Comparison of ENCODE assay signal across 8 mouse cellular contexts in genomic region chr2:152951065-152951849, GRCm38 (mm10). TPM values are rescaled to one million over a fixed set of nuclear protein-coding genes. Genes with fewer than 3 reads are reported as not detected.
DNase-seq lines count a peak whose midpoint lies in the region; ATAC-seq and TF ChIP-seq lines count a peak whose summit lies in the region.

TSS of gene Dusp15 (minus strand) at chr2:152951698.

- H3K27ac ChIP-seq in forebrain, embryonic 15.5 days (replicated peaks) = peak within 1 kb of the TSS; percentile 31
- H3K27ac ChIP-seq in intestine, postnatal 0 days (ENCODE audit: low read depth, low read length) = no peak within 1 kb of the TSS
- no peak within 1 kb of the TSS for H3K27ac ChIP-seq in limb, embryonic 14.5 days (replicated peaks; ENCODE audit: low read depth, low read length)

- H3K4me2 ChIP-seq in forebrain, embryonic 15.5 days (replicated peaks) = peak within 1 kb of the TSS; percentile 92
- H3K4me2 ChIP-seq in intestine, postnatal 0 days (replicated peaks; ENCODE audit: low read depth) = peak within 1 kb of the TSS; percentile 91
- peak within 1 kb of the TSS; percentile 99 for H3K4me2 ChIP-seq in limb, embryonic 14.5 days (replicated peaks; ENCODE audit: low read depth, low read length, severe bottlenecking)

- no peaks in the 10 kb centered on the region for H3K36me3 ChIP-seq in forebrain, embryonic 15.5 days
- no peaks in the 10 kb centered on the region for H3K36me3 ChIP-seq in intestine, postnatal 0 days (ENCODE audit: control insufficient read depth, insufficient read depth)
- H3K36me3 ChIP-seq in limb, embryonic 14.5 days (ENCODE audit: control insufficient read depth, insufficient read depth, low read length) = no peaks in the 10 kb centered on the region

- no peak for TF ChIP-seq POLR2A in limb, embryonic 14.5 days (IDR thresholded peaks at IDR 0.05; ENCODE audit: borderline replicate concordance, extremely low read depth, insufficient read depth, insufficient read length)

- peaks cover 33% of the 10 kb centered on the region for H3K4me1 ChIP-seq in forebrain, embryonic 15.5 days
- H3K4me1 ChIP-seq in intestine, postnatal 0 days (replicated peaks; ENCODE audit: control insufficient read depth, insufficient read depth, low read length) = no peaks in the 10 kb centered on the region
- H3K4me1 ChIP-seq in limb, embryonic 14.5 days (ENCODE audit: control insufficient read depth, insufficient read depth, low read length) = no peaks in the 10 kb centered on the region

- peak; percentile 51; the same call in 1 of the 2 replicates for ATAC-seq in cerebellum, adult (ENCODE audit: insufficient number of reproducible peaks, low FRiP score, low TSS enrichment)
- peak; percentile 79 for ATAC-seq in forebrain, embryonic 15.5 days (replicated peaks)
- ATAC-seq in intestine, postnatal 0 days = no peak
- ATAC-seq in limb, embryonic 14.5 days (ENCODE audit: low FRiP score, low read depth) = peak; percentile 44

- DNase-seq in adrenal gland, adult 2 months = peak; percentile 56
- no peak for DNase-seq in adrenal gland, adult 8-10 months
- no peak for DNase-seq in limb, embryonic 14.5 days (ENCODE audit: low spot score)
- peak; percentile 51 to 61 for DNase-seq in right cerebral cortex, adult 2 months (ENCODE audit: low spot score in 2 of 2)
- no peak for DNase-seq in spleen, postnatal 4 days (ENCODE audit: low spot score in 2 of 2)

- H3K9me3 ChIP-seq in forebrain, embryonic 15.5 days = no peaks in the 10 kb centered on the region
- no peaks in the 10 kb centered on the region for H3K9me3 ChIP-seq in intestine, postnatal 0 days (ENCODE audit: control insufficient read depth)
- H3K9me3 ChIP-seq in limb, embryonic 14.5 days (ENCODE audit: control insufficient read depth, low read length) = no peaks in the 10 kb centered on the region

- peak within 1 kb of the TSS; percentile 78 for H3K4me3 ChIP-seq in forebrain, embryonic 15.5 days
- peak within 1 kb of the TSS; percentile 56 for H3K4me3 ChIP-seq in intestine, postnatal 0 days (ENCODE audit: low read depth, low read length)
- peak within 1 kb of the TSS; percentile 47 for H3K4me3 ChIP-seq in limb, embryonic 14.5 days (replicated peaks; ENCODE audit: low read length)

- 2% methylated on average over 40 of the region's 54 CpGs for WGBS in forebrain, embryonic 15.5 days
- WGBS in intestine, postnatal 0 days = 1% methylated on average over 28 of the region's 54 CpGs
- WGBS in limb, embryonic 14.5 days = 1% methylated on average over 18 of the region's 54 CpGs

- H3K9ac ChIP-seq in forebrain, embryonic 15.5 days (replicated peaks) = peak within 1 kb of the TSS; percentile 89
- peak within 1 kb of the TSS; percentile 31; the same call in 1 of the 2 replicates for H3K9ac ChIP-seq in intestine, postnatal 0 days (ENCODE audit: low read depth, low read length)
- peak within 1 kb of the TSS; percentile 69 for H3K9ac ChIP-seq in limb, embryonic 14.5 days (ENCODE audit: low read depth, low read length, severe bottlenecking)

- peak; percentile 25; the same call in 1 of the 2 replicates for TF ChIP-seq CTCF in intestine, postnatal 0 days (IDR thresholded peaks at IDR 0.05; ENCODE audit: low read depth)

- H3K27me3 ChIP-seq in forebrain, embryonic 15.5 days = 0 out of 2 replicates have a peak, but pooled peaks cover 5% of the 10 kb centered on the region
- peaks cover 27% of the 10 kb centered on the region for H3K27me3 ChIP-seq in intestine, postnatal 0 days (replicated peaks; ENCODE audit: control insufficient read depth, insufficient read depth, low read length)
- peaks cover 20% of the 10 kb centered on the region for H3K27me3 ChIP-seq in limb, embryonic 14.5 days (ENCODE audit: control insufficient read depth, insufficient read depth, low read length)

RNA-seq across cellular contexts. Expression of gene Dusp15, which starts in this region (rescaled TPM):
- total RNA-seq in adrenal gland, adult 2 months (2021) = 1 to 10 TPM; 2.7 to 2.9 TPM
- 0.82 and 1.8 TPM in 2 replicates for polyA plus RNA-seq in adrenal gland, adult 2 months (2012; rRNA removed)
- 1 to 10 TPM; 4.4 to 10.0 (median 5.6) TPM for total RNA-seq in adrenal gland, adult 8-10 months (2022)
- polyA plus RNA-seq in forebrain, embryonic 15.5 days (2015; fragmentation: Nextera tagmentation; extraction: Ambion mirVana) = 7.1 and 7.3 TPM in 2 replicates
- 0.13 TPM in 1 of 2 replicates, not detected in the other for polyA plus RNA-seq in intestine, postnatal 0 days (2015; fragmentation: Nextera tagmentation; extraction: Ambion mirVana)
- 2.0 and 2.2 TPM in 2 replicates for polyA plus RNA-seq in limb, embryonic 14.5 days (2012; rRNA removed)
- 0.36 and 0.48 TPM in 2 replicates for polyA plus RNA-seq in limb, embryonic 14.5 days (2014; fragmentation: Nextera tagmentation; extraction: Ambion mirVana)

Comparison
In these comparisons a context has a peak if more than half of its experiments do, and no peak if none do; other contexts are left out.
1. DNase-seq: peak in adrenal gland, adult 2 months (single experiment) and right cerebral cortex, adult 2 months (2 of 2); none in adrenal gland, adult 8-10 months (single experiment), limb, embryonic 14.5 days (single experiment) and spleen, postnatal 4 days (0 of 2).
2. H3K9ac ChIP-seq: peak in every context shown above with its lines; median percentile 89 in forebrain, embryonic 15.5 days; 69 in limb, embryonic 14.5 days; 31 in intestine, postnatal 0 days.
3. Peak in every context shown above with its lines, with median percentiles within 50 percentile points of each other: H3K4me2 ChIP-seq and H3K4me3 ChIP-seq.